Mouse (Mus musculus) central nervous system, embryonic 14 days (tissue): ENCODE measurements around the gene Ncam2. TPM values are rescaled to one million over a fixed set of nuclear protein-coding genes. Genes with fewer than 3 reads are reported as not detected.

ENCODE experiments used
- polyA plus RNA-seq: library from polyadenylated mRNA; depleted of rRNA; stranded (reverse); fragments of >200 nt; gene quantifications from 2 replicates; pipeline ENCODE4 v1.2.3, GENCODE M21; 2012; rRNA removed

The Ncam2 gene
- polyA plus RNA-seq, result 6.4 and 6.8 TPM in 2 replicates

DNA sequence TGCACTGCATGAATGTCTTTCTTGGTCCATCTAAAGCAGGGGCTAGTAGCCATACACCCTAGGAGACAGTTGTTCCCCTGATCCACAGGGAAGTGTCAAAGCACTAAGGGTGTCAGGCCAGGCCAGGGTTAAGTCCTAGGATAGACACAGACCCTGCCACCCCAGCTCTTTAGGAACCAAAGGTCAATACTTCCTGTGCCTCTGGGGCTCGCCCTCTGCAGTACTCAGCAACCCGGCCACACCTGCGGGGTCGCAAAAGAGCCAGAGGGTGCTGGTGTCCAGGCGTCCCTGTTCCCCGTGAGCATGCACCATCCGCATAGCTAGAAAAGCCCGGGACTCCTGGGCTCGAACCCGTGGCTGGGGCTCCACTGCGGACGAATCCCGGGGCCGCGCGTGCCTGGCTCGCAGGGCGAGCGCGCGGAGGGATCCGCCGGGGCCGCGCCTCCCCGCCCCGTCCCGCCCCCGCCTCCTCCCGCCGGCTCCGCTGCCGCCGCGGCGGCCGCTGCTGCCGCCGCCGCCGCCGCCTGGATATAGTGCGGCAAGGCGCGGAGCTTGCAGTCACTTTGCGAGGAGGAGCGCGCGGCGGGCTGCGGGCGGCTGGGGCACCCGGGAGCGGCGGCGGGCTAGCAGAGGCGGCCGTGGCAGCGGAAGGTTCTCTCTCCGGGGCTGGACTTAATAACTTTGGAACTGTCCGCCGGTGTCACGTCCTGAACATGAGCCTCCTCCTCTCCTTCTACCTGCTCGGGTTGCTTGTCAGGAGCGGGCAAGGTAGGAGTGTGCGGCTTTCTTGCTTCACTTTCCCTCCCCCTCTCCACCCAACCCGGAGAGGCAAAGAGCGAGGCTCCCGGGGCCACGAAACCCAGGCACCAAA, at the start of gene Ncam2:
Gene Ncam2, plus strand, starts transcription at position 497 of the 871 bp plus-strand sequence.

